Mouse (Mus musculus): ENCODE measurements around the gene Arid5a. TPM values are rescaled to one million over a fixed set of nuclear protein-coding genes. Genes with fewer than 3 reads are reported as not detected.

Gene Arid5a
- polyA plus RNA-seq, 1 experiment from 2014 or later, result 5.4 TPM

DNA sequence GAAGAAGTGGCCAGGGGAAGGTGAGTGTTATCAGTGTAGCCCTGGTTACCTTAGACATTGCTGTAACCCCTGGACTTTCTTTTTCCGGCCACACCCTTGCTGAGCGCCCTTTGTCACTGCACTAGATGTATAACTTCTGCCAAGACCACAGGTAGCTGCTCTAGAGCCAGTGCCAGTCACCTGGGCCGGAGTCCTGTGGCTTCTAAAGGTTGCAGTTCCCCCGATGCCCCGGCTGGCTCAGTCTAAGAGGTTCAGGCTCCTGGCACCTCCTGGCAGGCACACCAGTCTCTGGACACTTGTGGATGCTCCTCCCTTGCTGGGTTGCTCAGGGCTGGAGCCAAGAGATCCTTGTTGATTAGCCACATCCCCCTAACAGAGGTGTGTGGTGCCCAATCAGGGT lies 33.1 kb upstream of the Arid5a start, which contains the start of gene Neurl3:
Gene Neurl3 (minus strand): TSS at position 225 of the 400 bp plus-strand sequence.
- no peaks in the 10 kb centered on the region for H3K9me3 ChIP-seq (ENCODE audit: low read depth, low read length)
- no peaks in the 10 kb centered on the region; the same call in 1 of the 2 replicates for H3K27me3 ChIP-seq (ENCODE audit: insufficient read depth, low read length)
- 83% methylated on average over 5 of the region's 5 CpGs for WGBS
- H3K27ac ChIP-seq (ENCODE audit: low read depth), result no peak within 1 kb of the TSS
- peak within 1 kb of the TSS; percentile 39 for H3K4me2 ChIP-seq
- ATAC-seq (ENCODE audit: insufficient read depth), result no peak
- H3K9ac ChIP-seq, result peak within 1 kb of the TSS; percentile 13; the same call in 1 of the 2 replicates
- DNase-seq, result no peak
- no peak for TF ChIP-seq CTCF (IDR thresholded peaks at IDR 0.05; ENCODE audit: low read depth)
- peaks cover 13% of the 10 kb centered on the region for H3K4me1 ChIP-seq (ENCODE audit: insufficient read depth)
- no peaks in the 10 kb centered on the region for H3K36me3 ChIP-seq (ENCODE audit: insufficient read depth)
- H3K4me3 ChIP-seq (ENCODE audit: low read depth, low read length), result no peak within 1 kb of the TSS

DNA sequence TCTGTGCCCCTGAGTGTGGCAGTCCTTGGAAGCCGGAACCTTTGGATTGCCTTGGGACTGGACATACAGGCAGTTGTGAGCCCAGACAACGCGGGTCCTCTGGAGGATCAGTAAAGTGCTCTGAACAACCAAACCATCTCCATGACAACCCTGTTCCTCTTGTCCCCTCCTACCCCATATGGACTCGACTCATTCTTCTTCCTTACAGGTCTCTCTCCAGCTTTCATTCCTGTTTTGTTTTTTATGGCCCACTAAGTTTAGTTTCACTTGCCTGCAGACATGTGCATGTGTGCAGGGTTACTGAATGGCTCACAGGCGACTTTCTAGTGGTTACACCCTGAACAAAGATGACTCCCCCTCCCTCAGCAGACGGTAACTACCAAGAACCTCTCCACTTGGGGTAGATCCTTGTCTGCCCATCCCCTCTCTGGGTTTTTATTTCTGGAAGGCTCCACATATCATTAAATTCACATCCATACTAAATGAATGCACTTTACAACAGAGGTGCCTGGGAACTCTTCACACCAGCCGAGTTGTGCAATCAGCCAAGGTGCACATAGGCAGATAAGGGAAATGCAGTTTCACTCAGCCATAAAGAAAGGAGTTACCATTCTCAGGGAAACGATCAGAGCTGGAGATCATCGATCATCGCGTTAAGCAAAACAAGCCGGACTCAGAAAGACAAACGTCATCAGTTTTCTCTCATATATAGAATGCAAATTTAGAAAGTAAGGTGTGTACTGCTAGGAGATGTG lies 31.7 kb upstream of the Arid5a start:
- 69% methylated on average over 13 of the region's 13 CpGs for WGBS
- no peak overlapping the region for H3K27ac ChIP-seq (ENCODE audit: low read depth)
- DNase-seq, result no peak

DNA sequence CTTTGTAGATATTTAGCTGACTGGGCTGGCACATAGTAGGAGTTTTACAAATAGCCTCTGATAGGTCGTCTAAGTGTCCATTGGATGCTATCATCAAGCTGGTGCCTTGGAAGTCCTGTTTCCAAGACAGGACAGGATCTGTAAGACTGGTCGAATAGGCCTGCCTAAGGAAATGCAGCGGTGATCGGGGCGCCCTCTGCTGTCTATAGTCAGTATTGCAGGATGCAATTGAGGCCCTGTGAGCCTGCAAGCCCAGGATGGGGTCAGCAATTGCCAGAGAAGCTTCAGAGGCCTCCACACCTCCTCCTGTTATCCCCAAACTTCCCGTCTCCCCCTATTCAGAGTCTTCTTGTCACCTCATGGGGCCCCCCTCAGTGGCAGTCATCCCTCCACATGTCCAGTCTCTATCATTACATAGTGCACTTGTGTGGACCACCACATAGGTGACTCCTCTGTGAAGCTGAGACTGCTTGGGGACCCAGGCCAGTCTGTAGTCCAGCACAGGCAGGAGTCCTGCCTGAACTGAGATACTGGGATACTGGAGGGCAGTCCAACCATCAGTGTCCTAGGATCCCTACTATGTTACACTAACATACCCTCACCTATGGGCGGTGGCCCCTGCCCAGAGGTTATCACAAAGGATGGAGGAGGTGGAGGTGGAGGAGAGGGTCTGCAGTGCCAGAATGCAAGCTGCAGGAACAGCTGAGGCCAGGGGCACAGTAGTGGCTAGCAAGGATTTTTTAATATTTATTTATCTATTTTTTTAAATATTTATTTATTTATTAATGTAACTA lies 30.1 kb upstream of the Arid5a start:
- Histone ChIP-seq H3K9ac (no peak overlapping the region), H3K36me3 (ENCODE audit: insufficient read depth) (no peaks in the 10 kb centered on the region), H3K9me3 (ENCODE audit: low read depth, low read length) (no peaks in the 10 kb centered on the region), H3K4me3 (ENCODE audit: low read depth, low read length) (no peak overlapping the region), H3K27me3 (ENCODE audit: insufficient read depth, low read length) (no peaks in the 10 kb centered on the region), H3K4me2 (no peak overlapping the region), H3K4me1 (ENCODE audit: insufficient read depth) (no peaks in the 10 kb centered on the region; the same call in 1 of the 2 replicates), H3K27ac (ENCODE audit: low read depth) (no peak overlapping the region)
- WGBS, result 17% methylated on average over 7 of the region's 7 CpGs
- DNase-seq (peak; percentile 87), ATAC-seq (ENCODE audit: insufficient read depth) (no peak)
- peak; percentile 95 for TF ChIP-seq CTCF (IDR thresholded peaks at IDR 0.05; ENCODE audit: low read depth)

More for the DNA sequence above, 31.7 kb upstream of the Arid5a start:
- no peak for ATAC-seq (ENCODE audit: insufficient read depth)
- H3K36me3 ChIP-seq (ENCODE audit: insufficient read depth), result no peaks in the 10 kb centered on the region
- peaks cover 10% of the 10 kb centered on the region for H3K4me1 ChIP-seq (ENCODE audit: insufficient read depth)
- no peaks in the 10 kb centered on the region for H3K27me3 ChIP-seq (ENCODE audit: insufficient read depth, low read length)
- no peak for TF ChIP-seq CTCF (IDR thresholded peaks at IDR 0.05; ENCODE audit: low read depth)
- H3K4me3 ChIP-seq (ENCODE audit: low read depth, low read length), result no peak overlapping the region
- no peak overlapping the region for H3K9ac ChIP-seq
- H3K4me2 ChIP-seq, result no peak overlapping the region
- H3K9me3 ChIP-seq (ENCODE audit: low read depth, low read length), result no peaks in the 10 kb centered on the region

DNA sequence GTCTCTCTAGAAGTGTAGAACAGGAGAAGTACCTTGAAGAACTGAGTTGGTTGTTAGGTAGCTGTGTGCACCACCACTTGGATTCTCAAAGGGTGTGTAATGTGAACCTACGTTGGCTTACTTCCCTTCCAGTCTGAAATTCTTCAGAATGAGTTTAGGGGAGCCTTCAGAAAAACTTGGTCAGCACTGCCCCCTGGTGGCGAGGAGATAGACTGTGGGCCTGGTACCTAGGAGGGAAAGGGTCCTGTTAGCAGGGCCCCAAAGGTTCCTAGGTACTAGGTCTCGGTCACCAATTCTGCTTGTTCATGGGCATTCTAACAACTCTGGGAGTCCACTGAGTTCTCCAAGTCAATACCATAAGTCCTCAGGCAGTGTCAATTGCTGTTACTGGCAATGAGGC lies 28.3 kb upstream of the Arid5a start:
- ATAC-seq (ENCODE audit: insufficient read depth) (no peak), DNase-seq (peak; percentile 92)
- TF ChIP-seq CTCF (IDR thresholded peaks at IDR 0.05; ENCODE audit: low read depth), result peak; percentile 86
- H3K27me3 ChIP-seq (ENCODE audit: insufficient read depth, low read length), result no peaks in the 10 kb centered on the region
- no peak overlapping the region for H3K27ac ChIP-seq (ENCODE audit: low read depth)
- 17% methylated on average over 3 of the region's 3 CpGs for WGBS
- H3K36me3 ChIP-seq (ENCODE audit: insufficient read depth), result no peaks in the 10 kb centered on the region
- H3K9ac ChIP-seq, result no peak overlapping the region
- no peaks in the 10 kb centered on the region for H3K9me3 ChIP-seq (ENCODE audit: low read depth, low read length)
- no peak overlapping the region for H3K4me3 ChIP-seq (ENCODE audit: low read depth, low read length)
- no peak overlapping the region for H3K4me2 ChIP-seq
- H3K4me1 ChIP-seq (ENCODE audit: insufficient read depth), result no peaks in the 10 kb centered on the region

DNA sequence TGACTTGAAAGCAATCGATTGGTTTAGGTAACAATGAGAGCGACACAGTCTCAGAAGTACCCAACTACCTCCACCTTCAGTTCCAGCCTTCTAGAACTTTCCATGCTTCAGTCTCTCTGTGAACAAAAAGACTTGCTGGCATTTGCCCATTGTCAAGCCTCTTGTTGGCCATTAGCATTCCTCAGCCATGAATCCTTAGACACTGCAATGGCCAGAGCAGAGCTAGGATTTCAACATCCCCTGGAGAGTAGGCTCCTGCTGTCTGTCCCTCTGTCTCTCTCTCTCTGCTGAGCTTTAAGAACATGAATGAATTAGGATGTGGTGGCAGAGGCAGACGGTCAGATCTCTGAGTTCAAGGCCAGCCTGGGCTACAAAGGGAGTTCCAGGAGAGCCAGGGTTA lies 26.6 kb upstream of the Arid5a start:
- no peak overlapping the region for H3K27ac ChIP-seq (ENCODE audit: low read depth)
- no peaks in the 10 kb centered on the region for H3K4me1 ChIP-seq (ENCODE audit: insufficient read depth)
- H3K36me3 ChIP-seq (ENCODE audit: insufficient read depth), result no peaks in the 10 kb centered on the region
- no peak overlapping the region for H3K9ac ChIP-seq
- TF ChIP-seq CTCF (IDR thresholded peaks at IDR 0.05; ENCODE audit: low read depth), result no peak
- no peaks in the 10 kb centered on the region for H3K9me3 ChIP-seq (ENCODE audit: low read depth, low read length)
- H3K27me3 ChIP-seq (ENCODE audit: insufficient read depth, low read length), result no peaks in the 10 kb centered on the region
- 85% methylated on average over 3 of the region's 3 CpGs for WGBS
- DNase-seq (no peak), ATAC-seq (ENCODE audit: insufficient read depth) (no peak)
- H3K4me2 ChIP-seq, result no peak overlapping the region
- H3K4me3 ChIP-seq (ENCODE audit: low read depth, low read length), result no peak overlapping the region

DNA sequence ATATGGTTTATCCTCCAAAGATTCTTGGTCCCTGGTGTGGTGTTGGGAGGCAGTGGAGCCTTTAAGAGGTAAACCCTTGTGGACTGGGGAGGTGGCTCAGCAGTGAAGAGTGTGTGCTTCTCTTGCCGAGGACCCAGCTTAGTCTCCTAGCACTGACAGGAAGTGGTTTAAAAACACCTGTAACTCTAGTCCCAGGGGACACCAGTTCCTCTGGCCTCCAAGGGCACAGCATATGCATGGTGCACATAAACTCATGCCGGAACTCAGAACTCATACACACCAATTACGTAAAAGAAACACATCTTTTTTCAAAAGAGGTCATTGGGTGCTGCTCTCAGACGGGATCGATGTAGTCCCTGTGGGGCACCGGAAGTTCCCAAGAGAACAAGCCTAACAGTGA lies 25.7 kb upstream of the Arid5a start:
- whole genome bisulfite sequencing, result 79% methylated on average over 6 of the region's 6 CpGs
- no peak overlapping the region for H3K27ac ChIP-seq (ENCODE audit: low read depth)
- H3K4me3 ChIP-seq (ENCODE audit: low read depth, low read length), result no peak overlapping the region

DNA sequence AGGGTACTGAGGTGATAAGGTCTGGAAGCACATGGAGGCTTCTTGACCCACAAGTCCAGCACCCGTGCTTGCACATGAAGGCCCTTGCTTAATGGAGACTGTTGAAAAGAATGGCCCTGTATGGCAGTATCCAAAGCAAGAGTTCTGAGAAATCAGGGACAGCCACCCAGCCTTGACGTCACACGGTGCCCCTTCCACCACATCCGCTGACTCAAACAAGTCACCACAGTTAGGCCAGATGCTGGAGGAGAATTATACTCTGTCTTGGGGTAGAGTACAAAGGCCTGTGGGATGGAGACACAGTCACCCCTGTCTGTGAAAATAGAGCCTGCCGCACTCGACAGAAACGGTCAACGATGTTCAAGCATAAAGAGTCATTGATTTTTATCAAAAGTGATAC lies 14.1 kb upstream of the Arid5a start:
- Histone ChIP-seq H3K4me2 (no peak overlapping the region), H3K4me3 (ENCODE audit: low read depth, low read length) (no peak overlapping the region), H3K9me3 (ENCODE audit: low read depth, low read length) (no peaks in the 10 kb centered on the region), H3K4me1 (ENCODE audit: insufficient read depth) (no peaks in the 10 kb centered on the region), H3K27me3 (ENCODE audit: insufficient read depth, low read length) (0 out of 2 replicates have a peak, but pooled peaks cover under 1% of the 10 kb centered on the region), H3K36me3 (ENCODE audit: insufficient read depth) (no peaks in the 10 kb centered on the region), H3K27ac (ENCODE audit: low read depth) (no peak overlapping the region), H3K9ac (no peak overlapping the region)
- no peak for TF ChIP-seq CTCF (IDR thresholded peaks at IDR 0.05; ENCODE audit: low read depth)
- WGBS, result 89% methylated on average over 8 of the region's 8 CpGs
- DNase-seq (no peak), ATAC-seq (ENCODE audit: insufficient read depth) (no peak)

More for the DNA sequence above, 25.7 kb upstream of the Arid5a start:
- H3K4me1 ChIP-seq (ENCODE audit: insufficient read depth), result no peaks in the 10 kb centered on the region
- H3K9ac ChIP-seq, result no peak overlapping the region
- H3K27me3 ChIP-seq (ENCODE audit: insufficient read depth, low read length), result no peaks in the 10 kb centered on the region
- no peak for DNase-seq
- no peak for TF ChIP-seq CTCF (IDR thresholded peaks at IDR 0.05; ENCODE audit: low read depth)
- H3K36me3 ChIP-seq (ENCODE audit: insufficient read depth), result no peaks in the 10 kb centered on the region
- no peak for ATAC-seq (ENCODE audit: insufficient read depth)
- H3K9me3 ChIP-seq (ENCODE audit: low read depth, low read length), result no peaks in the 10 kb centered on the region
- no peak overlapping the region for H3K4me2 ChIP-seq

All from lung, embryonic 14.5 days (tissue).